Mouse (Mus musculus) inflammation-experienced regulatory T-cells, adult 6 months (primary cell): ENCODE measurements around the gene Bcl7c. TPM values are rescaled to one million over a fixed set of nuclear protein-coding genes. Genes with fewer than 3 reads are reported as not detected.
"Not testable (repeated sequence)": the region's sequence is repeated elsewhere in the genome, so short reads cannot be mapped to it uniquely, and the experiment has no call there.

Experiments
- ATAC-seq: one replicate; pipeline ENCODE4 v1.8.0; 2017
- polyA plus RNA-seq, 3 experiments: library from polyadenylated mRNA; unstranded; fragments of 100-300 nt; shearing (Covaris generic); gene quantifications; one replicate each; pipeline ENCODE4 v1.2.1; 2017

The Bcl7c gene
- polyA plus RNA-seq, 3 experiments from 2014 or later, result 3.2 to 10.9 (median 4.9) TPM

GRCm38 (mm10) chr7:127714816-127715215 lies 6.1 kb upstream of the Bcl7c start:
- ATAC-seq, result no peak

- no peak for ATAC-seq
Measured at GRCm38 (mm10) chr7:127712461-127713385, 4.0 kb upstream of the Bcl7c start, which contains the start of gene Ctf1. Gene Ctf1, plus strand, starts transcription at chr7:127712736.

- ATAC-seq, result no peak
Measured at GRCm38 (mm10) chr7:127711456-127711855, 2.7 kb upstream of the Bcl7c start.

GRCm38 (mm10) chr7:127711031-127711430 lies 2.3 kb upstream of the Bcl7c start:
- no peak for ATAC-seq

GRCm38 (mm10) chr7:127709261-127709979 lies 687 bp upstream of the Bcl7c start:
- no peak for ATAC-seq

- no peak for ATAC-seq
Measured at GRCm38 (mm10) chr7:127707957-127708206, 851 bp downstream of the Bcl7c start.

- ATAC-seq, result no peak
Measured at GRCm38 (mm10) chr7:127707045-127707956, 1.4 kb downstream of the Bcl7c start.

- no peak for ATAC-seq
Measured at GRCm38 (mm10) chr7:127705706-127706105, 3.0 kb downstream of the Bcl7c start.

- no peak for ATAC-seq
Measured at GRCm38 (mm10) chr7:127704598-127704997, 4.1 kb downstream of the Bcl7c start.

GRCm38 (mm10) chr7:127703561-127704178 lies 5.1 kb downstream of the Bcl7c start:
- ATAC-seq, result no peak

GRCm38 (mm10) chr7:127700712-127701331 lies 7.9 kb downstream of the Bcl7c start:
- no peak for ATAC-seq

- ATAC-seq, result no peak
Measured at GRCm38 (mm10) chr7:127698986-127699385, 9.7 kb downstream of the Bcl7c start.

GRCm38 (mm10) chr7:127693730-127694129 lies 15.0 kb downstream of the Bcl7c start:
- ATAC-seq, result not testable (repeated sequence)

- ATAC-seq, result no peak
Measured at GRCm38 (mm10) chr7:127693290-127693689, 15.4 kb downstream of the Bcl7c start.

GRCm38 (mm10) chr7:127691221-127691989 lies 17.3 kb downstream of the Bcl7c start:
- no peak for ATAC-seq

GRCm38 (mm10) chr7:127689626-127690280 lies 19.0 kb downstream of the Bcl7c start:
- ATAC-seq, result no peak

- ATAC-seq, result no peak
Measured at GRCm38 (mm10) chr7:127688935-127689334, 19.8 kb downstream of the Bcl7c start.

- no peak for ATAC-seq
Measured at GRCm38 (mm10) chr7:127686740-127687449, 21.8 kb downstream of the Bcl7c start.

- ATAC-seq, result no peak
Measured at GRCm38 (mm10) chr7:127685304-127686018, 23.3 kb downstream of the Bcl7c start.
